Mouse (Mus musculus) erythroid progenitor cell, adult 5-6 weeks (primary cell): Measurements from ENCODE around the gene 9630041A04Rik. TPM values are rescaled to one million over a fixed set of nuclear protein-coding genes. Genes with fewer than 3 reads are reported as not detected.

Source experiments
- ATAC-seq: replicated peaks from 2 replicates; pipeline ENCODE4 v1.8.0; 2016; ENCODE audit warnings: moderate number of reproducible peaks, mild to moderate bottlenecking, moderate TSS enrichment, inconsistent platforms; ENCODE audit not compliant: poor library complexity, low FRiP score, severe bottlenecking
- total RNA-seq, 2 experiments: library from RNA; stranded (forward) in 1 of 2; stranded (reverse) in 1 of 2; fragments of 150-400 nt in 1 of 2; fragments of 186-747, 209-891 nt in 1 of 2; gene quantifications; 2 replicates each; pipeline versions ENCODE4 v1.2.3 to v1.2.4; 2015 to 2017; ENCODE audit warnings: low replicate concordance in 2 of 2

9630041A04Rik gene
- total RNA-seq, 2 experiments from 2014 or later, result not detected

DNA sequence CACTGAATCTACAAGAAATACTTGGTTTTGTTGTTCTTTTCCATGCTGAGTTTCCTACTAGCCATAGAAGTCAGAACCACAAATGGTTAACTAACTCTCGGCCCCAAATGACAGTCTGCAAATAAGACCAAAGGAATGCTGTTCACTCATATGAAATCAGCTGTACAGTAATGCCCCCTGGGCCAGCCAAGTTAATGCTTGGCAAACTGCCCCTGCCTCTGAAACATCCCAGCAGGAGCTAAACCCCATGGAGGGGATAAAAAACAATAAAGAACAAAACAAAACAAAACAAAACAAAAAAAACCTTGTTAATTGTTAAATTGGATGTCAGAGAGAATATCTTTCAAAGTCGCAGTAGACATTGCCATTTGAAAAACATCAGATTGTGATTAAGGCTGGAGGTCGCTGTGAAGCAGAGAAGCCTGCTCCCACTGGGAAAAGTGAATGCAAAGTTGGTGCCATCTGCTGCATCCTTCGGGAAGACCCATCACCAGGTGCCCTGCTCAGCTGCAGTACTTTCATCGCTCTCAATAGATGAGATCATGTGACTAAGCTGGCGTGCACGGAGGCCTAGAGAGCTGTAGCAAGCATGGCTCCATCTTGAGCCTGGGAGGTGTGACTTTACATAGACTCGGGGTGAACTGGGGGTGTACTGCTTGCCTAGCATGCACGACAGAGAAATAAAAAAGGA, 49.7 kb downstream of the 9630041A04Rik start:
- ATAC-seq, result no peak

DNA sequence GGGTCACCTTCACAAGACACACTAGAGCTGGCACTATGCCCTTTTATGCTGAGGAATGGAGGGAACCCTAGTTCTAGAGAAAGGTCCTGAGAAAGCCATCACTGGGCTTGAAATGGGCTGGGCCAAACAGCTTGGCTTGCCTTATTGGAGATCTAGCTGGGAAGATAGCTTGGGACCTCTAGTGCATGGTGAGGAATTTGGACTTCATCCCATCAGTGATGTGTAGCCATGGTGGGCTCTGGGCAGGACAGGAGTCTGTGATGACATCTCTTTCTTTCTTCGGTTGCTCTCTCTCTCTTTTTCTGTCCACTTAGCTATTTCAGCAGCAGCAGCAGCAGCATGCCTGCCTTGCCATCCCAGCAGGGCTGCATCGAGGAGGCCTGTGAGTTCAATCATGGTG, 53.4 kb downstream of the 9630041A04Rik start:
- no peak for ATAC-seq

DNA sequence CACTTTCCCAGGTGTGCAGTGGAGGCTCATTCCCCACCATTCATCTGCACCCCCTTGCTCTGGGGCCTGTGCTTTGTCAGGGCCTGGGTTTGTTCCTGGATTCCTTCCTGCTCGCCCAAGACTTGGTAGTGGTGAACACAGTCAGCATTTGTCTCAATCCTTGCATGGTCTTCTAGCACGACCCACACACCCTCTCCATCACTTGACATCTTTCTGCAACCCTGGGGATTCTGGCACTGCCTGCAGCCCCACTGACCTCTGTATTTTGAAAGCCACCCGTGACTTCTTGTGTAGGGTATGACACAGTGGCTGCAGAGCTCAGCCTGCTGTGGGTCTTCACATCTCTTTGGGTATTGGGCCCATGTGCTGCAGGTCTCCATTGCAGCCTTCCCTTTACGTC, 57.1 kb downstream of the 9630041A04Rik start:
- ATAC-seq, result no peak

DNA sequence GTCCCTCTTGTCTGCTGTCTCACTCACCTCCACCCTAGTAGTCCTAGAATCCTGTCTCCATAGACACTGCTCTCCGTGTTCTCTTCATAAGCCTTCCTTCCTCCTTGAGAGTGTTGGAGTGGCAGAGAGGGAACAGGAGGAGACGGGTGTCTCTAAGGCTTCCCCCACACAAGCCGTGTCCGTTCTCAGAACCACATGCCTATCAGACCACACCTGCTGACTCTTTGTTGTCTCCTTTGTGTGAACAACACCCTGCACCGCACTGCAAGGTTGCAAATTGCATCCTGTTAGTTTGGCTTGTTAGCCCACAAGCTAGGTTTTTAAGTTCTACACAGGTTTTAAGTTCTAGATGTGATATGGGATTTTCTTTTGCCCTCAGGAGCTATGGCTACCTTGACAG, 57.7 kb downstream of the 9630041A04Rik start:
- ATAC-seq, result no peak

DNA sequence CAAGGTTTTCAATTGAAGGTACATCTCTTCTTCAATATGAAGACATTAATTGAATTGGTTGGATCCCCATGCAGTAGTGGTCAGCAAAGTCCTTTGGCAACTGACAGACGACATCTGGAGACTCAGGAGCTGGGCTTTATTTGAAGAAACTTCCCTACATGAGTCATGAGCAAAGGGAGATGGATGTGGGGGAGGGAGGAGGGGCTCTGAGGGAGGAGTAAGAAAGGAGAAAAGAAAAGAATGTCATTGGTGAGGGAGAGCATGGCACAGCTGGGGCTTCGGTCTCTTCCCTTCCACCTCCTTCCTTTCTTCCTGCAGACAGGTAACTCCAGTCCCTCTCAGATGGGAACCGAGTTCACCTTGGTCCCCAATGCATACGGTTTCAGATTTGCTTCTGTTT, 61.2 kb downstream of the 9630041A04Rik start:
- no peak for ATAC-seq

DNA sequence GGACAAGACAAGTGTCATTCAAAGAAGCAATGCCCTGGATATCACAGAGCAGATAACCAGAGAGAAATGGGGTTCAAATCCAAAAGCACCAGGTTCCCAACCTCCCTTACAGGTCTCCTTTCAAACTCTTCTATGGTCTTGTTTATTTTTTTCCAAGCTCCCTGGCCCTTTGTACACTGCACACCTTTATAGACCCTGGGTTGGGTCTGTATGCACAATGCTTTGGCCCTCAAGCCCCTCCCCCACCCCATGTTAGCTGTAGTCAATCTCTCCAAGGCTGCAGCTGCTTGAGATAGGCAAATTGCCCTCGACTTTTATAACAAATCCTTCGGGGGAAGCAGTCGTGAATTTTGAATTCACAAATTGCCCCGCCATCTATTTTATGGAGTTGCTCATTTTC, 63.2 kb downstream of the 9630041A04Rik start:
- no peak for ATAC-seq

DNA sequence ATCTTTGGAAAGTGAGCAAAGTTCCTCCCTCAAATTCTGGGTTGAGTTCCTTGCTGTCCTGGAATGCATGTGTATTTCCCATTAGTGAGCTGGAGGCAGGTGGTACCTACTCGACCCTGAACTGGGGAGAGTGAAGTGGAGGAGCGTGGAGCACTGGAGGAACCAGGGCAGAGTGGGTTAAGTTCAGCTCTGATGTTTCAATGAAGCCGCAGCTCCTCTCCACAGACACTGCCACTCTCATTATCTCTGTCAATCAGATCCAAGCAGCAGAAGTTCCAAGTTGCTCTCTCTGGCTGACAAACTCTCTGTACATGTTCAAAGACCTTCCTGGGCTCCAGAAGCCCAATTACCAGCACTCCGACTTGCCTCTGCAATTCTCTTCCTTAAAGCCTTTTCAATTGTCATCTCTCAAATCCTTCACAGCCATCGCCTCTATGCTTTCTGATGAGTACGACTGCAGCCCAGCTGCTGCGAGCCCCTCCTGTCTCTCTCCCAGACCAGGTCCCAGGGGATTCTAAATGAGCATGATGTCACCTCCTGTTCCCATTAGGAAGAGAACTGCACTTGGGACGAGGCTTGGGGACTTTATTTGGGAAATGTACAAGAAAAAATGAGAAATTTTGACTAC, 72.4 kb downstream of the 9630041A04Rik start:
- no peak for ATAC-seq

DNA sequence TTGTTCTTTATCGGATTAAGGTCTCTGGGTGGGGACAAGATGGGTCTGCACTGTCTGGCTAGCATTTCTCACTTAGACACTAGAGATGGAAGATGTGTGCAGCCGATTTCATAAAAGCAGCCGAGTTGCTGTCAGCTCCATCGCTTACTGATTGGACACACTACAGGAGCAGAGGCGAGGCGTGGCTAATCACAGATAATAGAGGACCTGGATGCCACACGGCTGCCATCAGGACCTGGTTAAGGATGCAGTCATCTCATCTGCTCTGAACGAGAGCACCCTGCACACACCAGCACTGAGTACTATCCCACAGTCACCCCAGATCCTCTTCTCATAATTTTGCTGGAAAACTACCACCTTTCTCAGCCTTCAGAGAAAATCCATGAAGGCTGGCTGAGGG, 73.2 kb downstream of the 9630041A04Rik start:
- no peak for ATAC-seq

DNA sequence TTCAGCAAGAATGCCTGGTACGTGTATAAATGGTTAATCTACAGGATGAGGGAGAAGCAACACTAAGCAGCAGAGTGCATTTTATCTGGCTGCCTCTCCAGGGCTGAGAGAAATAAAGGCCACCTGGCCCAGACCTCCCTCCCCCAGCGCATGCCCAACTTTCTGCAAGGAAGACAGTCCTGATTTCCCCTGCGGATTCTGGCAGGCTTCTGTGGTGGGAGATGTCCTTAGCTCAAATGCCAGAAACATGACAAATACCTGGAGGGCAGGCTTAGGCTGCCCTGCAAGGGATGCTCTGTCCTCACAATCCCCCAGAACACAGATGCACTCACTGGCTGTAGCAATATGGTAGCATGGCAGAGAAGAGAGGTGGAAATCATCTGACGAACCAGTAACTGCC, 76.4 kb downstream of the 9630041A04Rik start:
- no peak for ATAC-seq

DNA sequence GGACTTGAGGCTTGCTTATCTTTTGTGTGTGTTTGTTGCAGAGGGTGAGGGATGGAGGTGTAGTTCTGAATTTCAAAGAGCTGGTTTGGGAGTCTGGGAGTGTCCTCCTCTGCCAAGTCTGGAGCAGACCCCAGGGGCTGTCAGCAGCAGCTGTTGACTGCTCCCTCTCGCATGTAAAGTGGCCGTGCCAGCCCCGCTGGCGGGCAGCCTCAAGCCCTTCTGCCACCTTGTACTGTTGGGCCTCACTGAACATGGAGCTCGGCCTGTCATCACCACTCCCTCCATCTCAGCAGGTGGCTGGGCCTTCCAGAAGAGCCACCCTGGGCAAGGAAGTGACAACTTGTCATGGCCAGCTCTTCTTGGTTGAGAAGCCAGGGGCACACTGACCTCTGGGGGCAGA, 77.4 kb downstream of the 9630041A04Rik start:
- ATAC-seq, result no peak

DNA sequence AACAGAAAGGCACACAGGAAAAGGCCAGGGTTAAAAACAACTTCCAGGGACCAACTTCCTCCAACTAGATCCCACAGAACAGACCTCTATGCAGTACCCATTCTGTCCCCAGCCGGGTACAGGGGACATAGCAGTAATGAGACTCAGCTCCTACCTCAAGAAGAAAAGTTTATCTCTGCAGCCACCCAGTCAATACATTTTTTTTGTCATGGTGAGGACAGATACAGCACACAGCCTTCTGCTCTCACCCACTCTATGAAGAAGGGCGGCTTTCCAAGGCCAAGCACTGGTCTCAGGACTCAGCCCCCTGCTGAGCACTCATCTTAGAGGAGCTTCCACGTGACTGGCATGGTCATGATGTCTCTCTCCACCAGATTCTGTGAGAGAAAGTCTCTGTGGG, 78.5 kb downstream of the 9630041A04Rik start:
- no peak for ATAC-seq

DNA sequence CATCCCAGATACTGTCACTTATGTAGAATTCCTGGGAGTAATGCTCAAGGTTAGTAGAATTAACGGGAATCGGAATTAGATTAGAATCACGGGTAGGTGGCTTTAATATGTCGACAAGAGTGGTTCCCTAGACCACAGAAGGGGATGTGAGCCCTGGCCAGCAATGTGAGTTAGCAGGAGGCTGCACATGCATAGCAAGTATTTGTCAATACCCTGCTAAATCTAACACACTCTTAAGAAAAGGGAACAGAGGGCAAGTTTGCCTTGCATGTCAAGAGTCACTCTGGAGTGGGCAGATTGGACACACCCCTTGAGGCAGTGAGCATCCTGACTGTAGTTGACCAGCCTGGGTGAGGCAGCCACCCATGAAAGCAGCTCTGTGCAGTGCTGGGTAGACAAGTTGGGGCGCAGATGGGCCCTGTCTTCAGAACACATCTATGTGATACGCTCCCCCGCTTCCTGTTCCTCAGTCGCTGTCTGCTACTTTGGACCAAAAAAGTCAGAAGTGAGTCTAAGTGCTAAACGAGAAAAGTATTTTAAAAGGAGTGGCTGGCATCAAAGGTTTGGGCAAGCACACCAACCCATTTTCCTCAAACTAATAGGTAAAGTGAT, 80.5 kb downstream of the 9630041A04Rik start:
- no peak for ATAC-seq

DNA sequence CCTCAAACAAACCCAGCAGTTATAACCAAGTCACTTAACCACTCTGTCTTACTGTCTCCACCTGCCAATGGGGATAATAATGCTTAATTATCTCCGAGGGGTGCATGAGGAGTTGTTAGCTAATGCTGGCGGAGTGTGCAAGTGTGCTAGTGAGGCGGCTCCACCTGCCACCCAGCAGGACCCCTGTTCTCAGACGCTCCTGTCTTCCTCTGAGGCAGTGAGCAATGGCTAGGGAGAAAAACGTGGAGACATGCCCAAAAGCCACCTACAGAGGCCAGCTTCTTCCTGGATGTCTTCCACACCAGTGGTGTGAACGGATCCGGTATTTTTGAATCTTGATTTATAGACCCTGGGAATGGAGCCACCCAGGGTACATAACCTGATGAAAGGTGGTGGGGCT, 83.7 kb downstream of the 9630041A04Rik start:
- no peak for ATAC-seq

DNA sequence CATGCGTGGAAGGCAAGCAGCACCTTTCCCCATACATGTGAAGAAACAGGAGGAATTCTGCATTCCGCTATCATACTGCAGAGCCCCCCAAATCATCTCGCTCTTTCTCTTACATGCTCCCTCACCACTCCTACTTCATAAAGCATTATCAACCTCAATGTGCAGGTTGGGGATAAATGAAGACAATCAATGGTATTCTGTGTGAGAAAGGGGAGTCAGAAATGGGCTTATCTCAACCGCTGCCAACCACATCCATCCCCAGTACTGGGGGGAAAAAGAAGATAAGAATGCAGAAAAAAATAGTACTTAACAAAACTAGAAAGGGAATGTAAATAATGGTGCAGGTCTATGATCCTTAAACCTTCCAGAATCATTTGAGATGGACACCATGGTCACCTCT, 84.2 kb downstream of the 9630041A04Rik start:
- ATAC-seq, result no peak

DNA sequence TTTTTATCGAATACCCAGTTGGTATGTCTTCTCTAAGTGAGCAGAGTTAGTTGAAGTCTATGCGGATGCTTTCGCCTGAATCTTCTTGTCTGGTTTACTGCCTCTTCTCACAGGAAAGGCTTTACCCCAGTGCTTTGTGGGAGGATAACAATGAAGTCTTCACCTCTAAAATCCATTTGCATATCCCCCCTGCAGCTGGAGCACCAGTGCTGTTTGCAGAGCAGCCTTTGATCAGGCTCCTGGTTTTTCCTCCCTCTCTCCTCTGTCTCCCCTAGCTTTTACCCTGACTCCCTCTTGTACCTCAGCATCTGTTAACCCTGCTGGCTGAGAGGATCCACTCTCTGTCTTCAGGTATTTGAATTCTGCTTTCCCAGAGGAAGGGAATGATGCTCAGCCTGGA, 88.5 kb downstream of the 9630041A04Rik start:
- no peak for ATAC-seq

DNA sequence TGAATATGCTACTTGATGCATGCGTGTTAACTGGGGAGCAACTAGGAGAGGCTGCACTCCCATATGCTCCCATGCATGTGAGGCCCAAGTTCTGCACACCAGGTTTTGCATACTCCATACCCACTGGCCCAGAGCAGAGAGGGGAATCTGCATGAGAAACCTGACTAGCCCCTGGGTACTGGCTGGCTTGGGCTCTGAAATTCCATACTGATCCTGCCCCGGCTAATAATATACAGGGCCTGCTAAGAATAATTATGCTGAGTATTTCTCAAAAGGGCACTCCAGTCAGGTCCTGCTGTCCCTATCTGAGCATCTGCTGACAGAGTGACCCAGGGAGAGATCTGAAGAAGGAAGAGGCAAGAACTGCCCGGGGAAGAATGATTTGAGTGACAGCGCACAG, 92.9 kb downstream of the 9630041A04Rik start:
- no peak for ATAC-seq

DNA sequence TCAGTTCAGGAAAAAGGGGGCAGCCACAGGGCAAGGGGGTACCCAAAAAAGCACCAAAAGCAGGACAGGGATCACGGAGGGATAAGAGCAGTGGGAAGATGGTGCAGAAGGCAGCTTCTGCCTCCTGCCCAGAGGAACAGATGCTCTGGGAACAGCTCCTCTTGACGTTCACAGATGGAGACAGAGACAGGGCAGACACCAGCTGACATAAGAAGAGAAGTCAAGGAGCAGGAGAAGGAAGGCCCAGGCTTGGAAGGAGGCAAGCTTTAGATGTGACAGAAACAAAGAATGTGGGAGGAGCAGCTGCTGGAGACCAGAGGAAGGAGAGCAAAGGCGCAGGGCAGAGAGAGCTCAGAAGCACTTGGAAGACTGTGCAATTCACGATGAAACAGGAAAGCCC, 94.6 kb downstream of the 9630041A04Rik start:
- ATAC-seq, result no peak

DNA sequence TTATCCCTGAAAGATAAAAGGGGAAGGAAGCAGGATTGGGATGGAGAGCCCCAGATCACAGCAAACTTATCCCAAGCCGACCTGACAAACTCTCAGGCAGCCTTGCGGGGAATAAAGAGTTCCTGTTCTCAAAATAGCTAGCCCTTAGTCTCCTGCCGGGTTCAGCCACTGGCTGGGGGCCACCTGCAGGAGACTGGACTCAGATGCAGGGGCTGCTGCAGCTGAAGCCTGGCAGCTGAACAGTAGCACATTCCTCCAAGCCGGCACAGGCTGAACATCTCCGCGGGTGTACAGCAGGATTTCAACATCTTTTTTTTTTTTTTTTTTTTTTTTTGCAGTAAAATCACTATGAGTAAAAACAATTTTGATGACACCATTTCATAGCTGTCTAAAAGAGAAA, 110.2 kb downstream of the 9630041A04Rik start:
- no peak for ATAC-seq

DNA sequence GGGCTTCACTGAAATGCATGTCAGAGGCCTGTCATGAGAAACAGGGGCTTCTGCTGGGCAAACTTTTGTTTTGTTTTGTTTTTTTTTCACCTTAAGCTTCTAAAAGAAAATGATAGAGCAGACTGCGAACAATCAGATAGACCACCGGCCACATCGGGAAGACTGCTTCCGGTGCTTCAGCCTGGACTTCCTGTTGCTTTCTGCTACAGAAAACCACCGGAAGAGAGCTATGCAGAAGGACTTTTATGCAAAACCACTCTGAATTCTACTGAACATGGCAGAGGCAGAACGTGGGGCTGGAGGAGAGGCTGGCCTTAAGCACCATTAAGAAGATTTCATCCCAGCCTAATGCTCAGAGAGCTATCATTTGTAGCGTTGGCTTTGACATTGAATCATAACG, 110.7 kb downstream of the 9630041A04Rik start:
- no peak for ATAC-seq

DNA sequence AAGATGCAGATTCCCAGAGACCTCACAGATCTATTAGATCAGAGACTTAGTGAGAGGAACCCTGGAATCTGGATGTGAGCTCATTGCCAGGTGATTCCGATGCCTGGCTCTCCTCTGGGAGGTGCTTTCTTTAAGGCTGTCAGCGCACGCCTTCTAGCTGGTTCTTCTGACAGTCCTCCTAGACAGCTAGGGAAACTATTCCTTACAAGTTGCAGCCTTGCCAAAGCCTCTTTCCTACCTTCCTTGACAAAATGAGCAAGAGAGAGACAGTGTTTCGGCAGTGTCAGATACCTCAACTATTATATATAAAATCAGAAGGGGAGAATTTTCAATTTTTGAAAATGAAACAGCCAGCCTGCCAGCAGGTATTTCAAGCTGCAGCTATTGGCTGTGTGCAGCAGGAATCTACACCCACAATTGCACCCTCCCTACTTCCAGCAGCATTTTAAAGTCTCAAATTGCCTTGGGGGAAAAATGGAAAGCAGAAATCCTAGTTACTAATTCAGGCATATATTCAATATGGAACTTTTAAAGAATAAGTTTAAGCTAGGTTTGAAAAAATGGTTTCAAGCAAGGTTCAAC, 115.3 kb downstream of the 9630041A04Rik start:
- no peak for ATAC-seq

DNA sequence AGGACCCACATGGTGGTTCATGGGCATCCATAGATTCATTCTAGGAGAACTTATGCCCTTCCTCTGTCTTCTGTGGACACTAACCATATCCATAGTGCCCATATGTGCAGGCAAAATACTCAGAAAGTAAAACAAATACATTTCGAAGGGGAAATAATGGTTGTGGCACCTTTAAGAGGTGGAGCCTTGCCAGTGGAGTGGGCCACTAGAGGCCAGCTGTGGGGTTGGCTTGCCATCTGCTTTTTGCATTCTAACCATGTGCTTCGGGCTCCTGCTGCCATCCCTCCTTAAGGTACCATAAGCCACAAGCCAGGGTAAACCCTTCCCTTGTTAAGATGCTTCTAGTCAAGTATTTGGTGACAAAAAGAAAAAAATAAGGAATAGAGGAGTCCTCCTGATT, 119.5 kb downstream of the 9630041A04Rik start:
- no peak for ATAC-seq
